Mouse (Mus musculus): ENCODE results near the gene Gm8926.
"Not testable (repeated sequence)": the region's sequence is repeated elsewhere in the genome, so short reads cannot be mapped to it uniquely, and the experiment has no call there.

Gm8926 gene

GRCm38 (mm10) chr5:11770248-11770647 is at the start of gene Gm8926:
Gm8926 (plus strand) TSS chr5:11770548.
- not testable (repeated sequence) for DNase-seq

All from cerebellum, adult 9-11 months (tissue).